Mouse (Mus musculus) right cerebral cortex, adult 2 months (tissue): Measurements from ENCODE around the gene Fezf2.
A peak's percentile ranks its signal among the peaks of the same experiment; 100 is the strongest.

Experiments
- DNase-seq, 2 experiments: peaks; one replicate each; pipeline ENCODE4 v3.0.0; 2021 to 2022; ENCODE audit warnings: low spot score in 2 of 2

The Fezf2 gene

GRCm38 (mm10) chr14:12342458-12343131 lies 5.4 kb downstream of the Fezf2 start:
- no peak for DNase-seq

GRCm38 (mm10) chr14:12341789-12342457 lies 6.1 kb downstream of the Fezf2 start:
- no peak for DNase-seq

GRCm38 (mm10) chr14:12341075-12341788 lies 6.8 kb downstream of the Fezf2 start:
- peak; percentile 31 to 53 for DNase-seq

GRCm38 (mm10) chr14:12340238-12341074 lies 7.5 kb downstream of the Fezf2 start:
- DNase-seq, result peak; percentile 8 to 49

- no peak for DNase-seq
Measured at GRCm38 (mm10) chr14:12338811-12339565, 9.0 kb downstream of the Fezf2 start.

- peak in 1 of 2 experiments; percentile 46 for DNase-seq
Measured at GRCm38 (mm10) chr14:12337998-12338809, 9.8 kb downstream of the Fezf2 start.

DNA sequence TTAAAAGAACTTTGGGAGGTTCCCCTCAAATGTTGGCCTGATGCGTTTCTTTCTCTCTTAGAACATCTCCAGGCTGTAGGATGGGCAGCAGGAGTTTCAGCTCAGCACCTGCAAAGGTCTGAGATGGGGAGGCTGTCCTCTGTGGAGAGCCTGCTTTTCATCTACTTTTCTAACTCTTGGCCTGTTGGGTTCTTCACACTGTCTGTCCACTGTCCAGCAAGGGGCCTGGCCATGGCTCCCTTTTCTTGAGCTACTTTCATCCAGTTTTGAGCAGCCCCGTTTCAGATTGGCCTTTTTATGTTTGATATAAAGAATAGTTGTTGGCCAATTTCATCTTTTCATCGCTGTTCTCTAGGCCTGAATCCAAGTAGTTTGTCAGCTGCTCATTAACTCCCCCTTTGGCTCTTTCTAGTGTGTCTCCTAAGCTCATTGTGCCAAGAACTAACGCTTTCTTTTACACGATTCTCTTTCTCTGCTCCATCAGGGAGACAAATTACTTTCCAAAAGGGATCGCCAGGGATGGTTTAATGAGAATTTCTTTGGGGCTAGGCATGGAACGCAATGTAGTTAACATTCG lies 10.5 kb downstream of the Fezf2 start:
- DNase-seq, result peak; percentile 12 to 35

- DNase-seq, result no peak
Measured at GRCm38 (mm10) chr14:12334925-12335324, 13.1 kb downstream of the Fezf2 start.

- DNase-seq, result no peak
Measured at GRCm38 (mm10) chr14:12333622-12334021, 14.4 kb downstream of the Fezf2 start.

- no peak for DNase-seq
Measured at GRCm38 (mm10) chr14:12303106-12303505, 44.9 kb downstream of the Fezf2 start.

GRCm38 (mm10) chr14:12300677-12301076 lies 47.3 kb downstream of the Fezf2 start:
- peak; percentile 36 to 44 for DNase-seq

- no peak for DNase-seq
Measured at GRCm38 (mm10) chr14:12300275-12300674, 47.7 kb downstream of the Fezf2 start.

- DNase-seq, result no peak
Measured at GRCm38 (mm10) chr14:12299654-12300053, 48.3 kb downstream of the Fezf2 start.

DNA sequence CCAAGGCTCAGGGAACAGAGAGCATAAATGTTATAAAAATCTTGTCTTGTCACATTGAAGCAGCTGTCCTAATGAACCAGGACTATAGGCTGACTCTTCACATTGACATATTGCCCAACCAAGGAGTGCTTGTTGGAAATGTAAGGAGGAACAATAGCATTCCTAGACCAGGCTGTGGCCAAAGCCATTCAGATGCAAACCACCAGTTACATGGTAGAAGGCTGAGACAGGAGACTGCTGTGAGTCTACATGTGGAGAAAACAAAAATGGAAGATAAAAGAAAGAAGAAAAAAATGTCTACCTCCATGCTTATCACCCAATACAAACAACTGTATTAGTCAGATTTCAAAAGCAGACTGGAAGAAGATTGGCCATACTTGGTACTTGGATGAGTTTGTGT lies 48.8 kb downstream of the Fezf2 start:
- no peak for DNase-seq

- peak; percentile 85 to 86 for DNase-seq
Measured at GRCm38 (mm10) chr14:12296391-12296790, 51.6 kb downstream of the Fezf2 start.
